Mouse (Mus musculus) monocyte, adult 2 months (primary cell): ENCODE results near the gene Tmem121.
A peak's percentile ranks its signal among the peaks of the same experiment; 100 is the strongest.
"Not testable (repeated sequence)": the region's sequence is repeated elsewhere in the genome, so short reads cannot be mapped to it uniquely, and the experiment has no call there.

Experiments used
- DNase-seq, 2 experiments: peaks; one replicate each; pipeline ENCODE4 v3.0.0; 2022; ENCODE audit warnings: low spot score in 2 of 2, low read depth in 1 of 2

Tmem121 gene

DNA sequence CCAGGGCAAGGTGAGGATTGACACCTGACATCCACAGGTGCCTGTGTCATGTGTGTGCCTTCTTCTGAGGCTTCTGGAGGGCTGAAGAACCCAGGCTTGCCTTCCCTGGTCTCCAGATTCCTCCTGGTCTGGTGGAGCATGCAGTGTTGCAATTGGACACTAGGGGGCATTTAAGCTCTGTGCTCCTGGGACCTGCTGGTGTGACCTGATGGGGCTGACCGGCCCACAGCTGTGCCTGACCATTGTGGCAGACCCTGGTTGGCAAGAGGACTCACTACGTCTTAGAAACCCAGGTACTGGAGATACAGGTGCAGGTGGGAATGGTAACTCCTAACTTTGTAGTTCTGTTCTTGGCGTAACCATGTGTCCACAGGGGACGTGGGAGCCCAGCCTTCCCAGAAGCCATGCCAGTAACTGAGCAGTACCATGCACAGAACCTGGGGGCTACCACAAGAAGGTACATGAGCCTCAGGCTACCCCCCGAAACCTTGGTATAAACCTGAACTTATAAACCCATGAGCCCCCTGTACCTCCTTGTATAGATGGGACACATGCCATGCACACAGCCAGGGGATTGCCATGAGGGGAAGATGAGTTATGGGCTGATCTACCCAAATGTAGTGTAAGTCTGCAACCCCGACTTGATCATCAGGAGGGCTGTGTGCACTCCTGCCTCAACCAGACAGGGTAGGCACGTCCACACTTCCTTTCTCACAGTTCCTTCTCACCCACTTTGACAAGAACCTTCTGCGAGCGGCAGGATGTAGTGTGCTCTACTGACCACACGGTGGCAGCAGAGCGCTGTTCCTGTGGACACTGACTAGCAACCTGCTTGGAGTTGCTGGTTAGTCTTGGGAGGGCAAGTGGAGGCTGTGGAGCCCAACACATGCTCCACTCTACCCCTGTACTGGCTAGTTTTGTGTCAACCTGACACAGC lies 31.8 kb downstream of the Tmem121 start:
- DNase-seq, result peak; percentile 26 to 62

- DNase-seq, result peak in 1 of 2 experiments; percentile 46
These were observed 34.1 kb downstream of the Tmem121 start for GRCm38 (mm10) chr12:113219867-113220266.

DNA sequence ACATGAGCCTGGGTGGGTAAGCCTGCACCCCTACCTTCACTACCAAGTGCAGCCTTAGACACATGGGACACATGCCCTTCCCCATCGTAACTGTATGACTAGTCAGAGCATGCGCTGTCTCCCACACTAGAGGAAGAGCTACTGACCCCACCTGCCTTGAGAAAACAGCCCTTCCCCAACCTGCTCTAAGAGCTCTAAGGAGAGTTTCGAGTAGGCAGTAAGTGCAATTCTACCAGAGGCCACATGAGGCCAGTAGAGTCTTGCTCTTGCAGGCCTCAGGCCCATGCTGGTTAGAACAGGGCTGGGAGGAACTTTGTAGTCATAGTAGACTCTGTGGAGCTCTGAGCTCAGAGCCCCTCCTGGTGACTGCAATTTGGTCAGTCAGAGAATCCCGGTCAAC lies 34.7 kb downstream of the Tmem121 start:
- peak in 1 of 2 experiments; percentile 19 for DNase-seq

- no peak for DNase-seq
These were observed 35.6 kb downstream of the Tmem121 start for GRCm38 (mm10) chr12:113221289-113221688.

GRCm38 (mm10) chr12:113222121-113222636 lies 36.4 kb downstream of the Tmem121 start:
- DNase-seq, result peak; percentile 82 to 95

DNA sequence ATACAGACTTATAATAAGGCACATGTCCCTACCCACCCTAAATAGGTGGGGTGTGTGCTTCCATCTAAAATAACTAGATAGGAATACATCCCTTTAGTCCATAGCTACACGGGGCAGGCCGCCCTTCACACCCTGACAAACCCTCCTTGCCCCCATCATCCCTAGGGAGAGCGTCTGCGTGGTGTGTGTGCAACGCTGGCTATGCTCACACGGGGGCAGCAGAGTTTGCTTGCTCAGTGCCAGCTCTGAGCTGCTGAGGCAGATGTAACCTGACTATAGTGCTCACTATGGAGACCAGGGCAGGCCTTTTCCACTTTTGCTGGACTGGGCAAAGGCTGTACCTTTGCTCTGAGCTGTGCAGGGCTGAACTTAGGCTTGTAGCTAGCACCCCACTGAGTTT lies 37.0 kb downstream of the Tmem121 start:
- DNase-seq, result peak in 1 of 2 experiments; percentile 32

DNA sequence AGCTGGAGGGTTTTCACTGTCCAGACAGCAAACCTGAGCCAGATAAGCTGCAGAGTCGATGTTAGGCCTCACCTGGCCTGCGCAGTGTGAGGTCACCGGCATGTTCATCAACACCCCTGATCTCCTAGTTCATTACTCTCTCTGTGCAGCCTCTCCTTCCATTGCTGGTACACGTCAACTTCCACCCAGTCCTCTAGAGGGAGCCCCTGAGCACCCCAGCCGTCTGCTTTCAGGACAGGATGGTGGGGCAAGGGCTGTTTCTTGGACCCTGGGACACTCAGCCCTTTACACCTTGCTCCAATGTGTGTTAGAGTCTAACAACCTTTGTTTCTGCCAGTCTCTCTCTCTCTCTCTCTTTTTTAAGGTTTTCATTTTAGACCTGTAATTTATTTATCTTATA lies 38.5 kb downstream of the Tmem121 start:
- DNase-seq, result peak in 1 of 2 experiments; percentile 27

GRCm38 (mm10) chr12:113224687-113225091 lies 39.0 kb downstream of the Tmem121 start:
- no peak for DNase-seq

DNA sequence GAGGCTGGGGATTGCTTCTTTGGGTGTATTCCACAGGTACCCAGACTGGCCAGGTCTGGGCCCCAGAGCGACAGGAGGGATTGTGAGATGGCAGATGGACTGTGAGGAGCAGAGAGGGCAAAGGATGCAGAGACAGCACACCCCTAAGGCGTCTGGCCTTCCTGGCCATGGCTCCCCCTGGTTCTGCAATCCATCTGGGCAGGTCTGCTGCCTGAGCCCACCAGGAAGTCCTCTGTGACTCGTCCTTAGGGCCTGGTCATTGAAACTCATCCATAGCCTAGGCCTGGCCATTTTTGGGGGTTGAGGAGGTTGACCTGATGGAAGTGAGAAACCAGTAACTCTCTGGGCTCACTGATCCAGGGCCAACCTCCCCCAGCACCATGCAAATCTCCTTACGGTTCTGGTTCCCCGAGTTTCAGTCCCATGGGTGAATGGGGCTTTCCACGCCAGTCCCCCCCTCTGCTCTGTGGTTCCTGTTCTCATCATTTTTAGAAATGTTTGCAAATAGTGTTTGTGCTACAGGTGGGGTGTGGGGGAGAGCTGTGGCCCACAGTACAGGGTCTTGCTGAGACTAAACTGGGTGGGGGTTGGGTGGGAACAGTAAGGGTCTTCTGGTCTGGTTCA lies 42.4 kb downstream of the Tmem121 start:
- no peak for DNase-seq

- no peak for DNase-seq
These were observed 45.0 kb downstream of the Tmem121 start for GRCm38 (mm10) chr12:113230741-113231140.

GRCm38 (mm10) chr12:113231551-113232263 lies 46.0 kb downstream of the Tmem121 start:
- not testable (repeated sequence) for DNase-seq

GRCm38 (mm10) chr12:113232264-113232750 lies 46.6 kb downstream of the Tmem121 start:
- DNase-seq, result not testable (repeated sequence)
